29 mouse cellular contexts compared by ENCODE assay signal in the genomic region with DNA sequence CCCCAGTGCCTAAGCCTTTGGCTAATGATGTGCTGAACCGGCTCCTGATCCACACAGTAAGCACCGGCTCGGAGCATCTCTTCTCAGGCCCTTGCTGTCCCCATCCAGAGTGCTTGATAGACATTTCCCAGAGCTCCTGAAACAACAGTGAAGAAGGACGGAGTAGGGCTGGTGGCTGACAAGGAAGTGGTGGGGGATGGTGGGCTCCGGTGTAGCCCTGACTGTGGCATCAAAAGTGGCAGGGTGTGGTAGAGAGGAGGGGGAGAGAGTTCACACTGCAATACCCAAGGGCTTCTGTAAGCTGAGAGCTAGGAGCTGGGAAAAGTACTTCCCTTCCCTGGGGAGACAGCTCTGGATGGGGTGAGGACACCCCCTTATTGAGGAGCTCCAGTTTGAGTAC. TPM values are rescaled to one million over a fixed set of nuclear protein-coding genes. Genes with fewer than 3 reads are reported as not detected.
"Had no signal": no experiment of that assay in that cellular context is flagged by ENCODE, and none has a peak within 500 bp of the region (broad histone marks: within the 10 kb centered on the region; RNA-seq: fewer than 3 reads in every experiment).

No protein-coding gene starts in this region.

- H3K9me3 ChIP-seq: embryonic facial prominence, embryonic 10.5 days; embryonic facial prominence, embryonic 12.5 days; embryonic facial prominence, embryonic 13.5 days; embryonic facial prominence, embryonic 15.5 days; forebrain, embryonic 10.5 days; forebrain, embryonic 12.5 days; forebrain, embryonic 13.5 days; forebrain, embryonic 15.5 days had no signal

- H3K27me3 ChIP-seq: embryonic facial prominence, embryonic 12.5 days; embryonic facial prominence, embryonic 13.5 days; embryonic facial prominence, embryonic 15.5 days; forebrain, embryonic 12.5 days; forebrain, embryonic 13.5 days; forebrain, embryonic 15.5 days had no signal

- DNase-seq: cerebellum, adult 2 months; cerebellum, adult 8-10 months; cerebellum, adult 9-10 months; cerebellum, adult 9-11 months; cerebellum, postnatal 10 days; cerebellum, postnatal 14 days; cerebellum, postnatal 25 days; cerebellum, postnatal 36 days; embryo, embryonic 11 days; forebrain, postnatal 0 days; gastrocnemius, adult 2 months; gastrocnemius, postnatal 10 days; gastrocnemius, postnatal 14 days; gastrocnemius, postnatal 25 days; gastrocnemius, postnatal 36 days; heart, adult 18-20 months; heart, adult 2 months had no signal

- H3K9ac ChIP-seq: embryonic facial prominence, embryonic 12.5 days; embryonic facial prominence, embryonic 13.5 days; embryonic facial prominence, embryonic 15.5 days; forebrain, embryonic 12.5 days; forebrain, embryonic 13.5 days; forebrain, embryonic 15.5 days; forebrain, postnatal 0 days had no signal

- ATAC-seq: forebrain, embryonic 13.5 days; forebrain, embryonic 14.5 days; forebrain, embryonic 15.5 days; forebrain, embryonic 16.5 days; forebrain, postnatal 0 days had no signal

- H3K27ac ChIP-seq: embryonic facial prominence, embryonic 10.5 days; embryonic facial prominence, embryonic 12.5 days; embryonic facial prominence, embryonic 13.5 days; embryonic facial prominence, embryonic 15.5 days; forebrain, embryonic 10.5 days; forebrain, embryonic 12.5 days; forebrain, embryonic 13.5 days; forebrain, embryonic 15.5 days had no signal

- H3K4me3 ChIP-seq: embryonic facial prominence, embryonic 10.5 days; embryonic facial prominence, embryonic 12.5 days; embryonic facial prominence, embryonic 13.5 days; embryonic facial prominence, embryonic 15.5 days; erythroblast, embryonic 14.5 days; forebrain, embryonic 10.5 days; forebrain, embryonic 12.5 days; forebrain, embryonic 13.5 days; forebrain, embryonic 15.5 days; gastrocnemius, adult 2 months; heart, adult 2 months had no signal

- H3K4me2 ChIP-seq: embryonic facial prominence, embryonic 12.5 days; embryonic facial prominence, embryonic 13.5 days; embryonic facial prominence, embryonic 15.5 days; forebrain, embryonic 12.5 days; forebrain, embryonic 13.5 days; forebrain, embryonic 15.5 days had no signal

- H3K4me1 ChIP-seq: embryonic facial prominence, embryonic 12.5 days; embryonic facial prominence, embryonic 13.5 days; forebrain, embryonic 10.5 days; forebrain, embryonic 12.5 days had no signal

- H3K36me3 ChIP-seq: embryonic facial prominence, embryonic 10.5 days; embryonic facial prominence, embryonic 12.5 days; embryonic facial prominence, embryonic 13.5 days; embryonic facial prominence, embryonic 15.5 days; forebrain, embryonic 10.5 days; forebrain, embryonic 12.5 days; forebrain, embryonic 15.5 days had no signal

RNA-seq across cellular contexts. Expression of a gene that starts 47.8 kb away (rescaled TPM):
- total RNA-seq: granulocyte monocyte progenitor cell, adult 5-6 weeks had no signal
- polyA plus RNA-seq: erythroblast, embryonic 14.5 days had no signal
